Mouse (Mus musculus): ENCODE measurements around the gene Myrip. TPM values are rescaled to one million over a fixed set of nuclear protein-coding genes. Genes with fewer than 3 reads are reported as not detected.

Gene Myrip
- polyA plus RNA-seq, 1 experiment from 2014 or later = 3.6 TPM

DNA sequence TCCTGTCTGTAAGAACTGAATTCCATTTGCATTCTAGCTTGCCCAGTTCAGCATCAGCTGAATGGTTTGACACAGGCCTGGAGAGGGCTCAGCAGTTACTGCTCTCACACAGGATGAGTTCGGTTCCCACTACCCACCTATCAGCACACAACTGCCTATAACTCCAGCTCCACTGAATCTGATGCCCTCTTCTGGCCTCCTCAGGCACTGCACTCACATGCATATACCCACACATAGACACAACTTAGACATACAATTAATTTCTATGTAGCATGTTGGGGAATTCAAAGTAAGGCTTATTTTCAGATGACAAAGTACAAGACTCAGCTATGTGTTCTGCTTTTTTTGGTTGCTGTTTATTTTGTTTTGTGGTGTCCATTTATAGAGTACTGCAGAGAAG is 137.0 kb downstream of the Myrip start:
- Histone ChIP-seq H3K27me3 (no peaks in the 10 kb centered on the region), H3K4me2 (no peak overlapping the region), H3K4me3 (no peak overlapping the region), H3K4me1 (replicated peaks) (no peaks in the 10 kb centered on the region), H3K9me3 (no peaks in the 10 kb centered on the region), H3K27ac (replicated peaks) (no peak overlapping the region), H3K9ac (no peak overlapping the region), H3K36me3 (no peaks in the 10 kb centered on the region)
- 93% methylated on average over 1 of the region's 1 CpGs for WGBS
- no peak for ATAC-seq (ENCODE audit: low read depth)

GRCm38 (mm10) chr9:120438781-120439180 is 137.5 kb downstream of the Myrip start:
- Histone ChIP-seq H3K4me3 (no peak overlapping the region), H3K36me3 (no peaks in the 10 kb centered on the region), H3K27me3 (no peaks in the 10 kb centered on the region), H3K27ac (replicated peaks) (no peak overlapping the region), H3K9me3 (no peaks in the 10 kb centered on the region), H3K4me2 (no peak overlapping the region), H3K4me1 (replicated peaks) (no peaks in the 10 kb centered on the region), H3K9ac (no peak overlapping the region)
- no peak for ATAC-seq (ENCODE audit: low read depth)
- 70% methylated on average over 1 of the region's 1 CpGs for WGBS

DNA sequence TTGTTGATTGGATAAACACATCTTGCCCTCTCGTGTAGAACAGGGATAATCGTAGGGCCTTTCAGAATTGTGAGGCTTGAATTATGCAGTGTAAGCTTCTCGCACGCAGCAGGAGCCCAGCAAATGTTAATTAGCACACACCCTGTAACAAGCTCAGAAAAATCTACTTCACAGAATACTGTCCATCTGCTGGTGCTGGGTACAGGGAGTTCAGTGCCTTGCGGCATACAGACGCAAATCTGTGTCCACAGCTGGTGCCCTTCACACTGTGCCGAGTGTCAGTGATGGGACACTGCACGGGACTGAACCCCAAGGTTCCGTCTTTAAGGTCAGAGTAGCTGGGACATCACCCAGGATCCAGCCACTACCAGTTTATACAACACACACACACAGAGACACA is 143.3 kb downstream of the Myrip start:
- Histone ChIP-seq H3K9ac (no peak overlapping the region), H3K27me3 (no peaks in the 10 kb centered on the region), H3K9me3 (no peaks in the 10 kb centered on the region), H3K36me3 (no peaks in the 10 kb centered on the region), H3K4me2 (no peak overlapping the region), H3K4me1 (replicated peaks) (no peaks in the 10 kb centered on the region), H3K4me3 (no peak overlapping the region), H3K27ac (replicated peaks) (no peak overlapping the region)
- 70% methylated on average over 9 of the region's 9 CpGs for WGBS
- no peak for ATAC-seq (ENCODE audit: low read depth)

GRCm38 (mm10) chr9:120449696-120450329 is 148.5 kb downstream of the Myrip start:
- Histone ChIP-seq H3K9ac (no peak overlapping the region), H3K4me1 (replicated peaks) (no peaks in the 10 kb centered on the region), H3K36me3 (no peaks in the 10 kb centered on the region), H3K9me3 (no peaks in the 10 kb centered on the region), H3K27me3 (no peaks in the 10 kb centered on the region), H3K27ac (replicated peaks) (no peak overlapping the region), H3K4me2 (no peak overlapping the region), H3K4me3 (no peak overlapping the region)
- no peak for ATAC-seq (ENCODE audit: low read depth)
- WGBS = 91% methylated on average over 6 of the region's 6 CpGs

DNA sequence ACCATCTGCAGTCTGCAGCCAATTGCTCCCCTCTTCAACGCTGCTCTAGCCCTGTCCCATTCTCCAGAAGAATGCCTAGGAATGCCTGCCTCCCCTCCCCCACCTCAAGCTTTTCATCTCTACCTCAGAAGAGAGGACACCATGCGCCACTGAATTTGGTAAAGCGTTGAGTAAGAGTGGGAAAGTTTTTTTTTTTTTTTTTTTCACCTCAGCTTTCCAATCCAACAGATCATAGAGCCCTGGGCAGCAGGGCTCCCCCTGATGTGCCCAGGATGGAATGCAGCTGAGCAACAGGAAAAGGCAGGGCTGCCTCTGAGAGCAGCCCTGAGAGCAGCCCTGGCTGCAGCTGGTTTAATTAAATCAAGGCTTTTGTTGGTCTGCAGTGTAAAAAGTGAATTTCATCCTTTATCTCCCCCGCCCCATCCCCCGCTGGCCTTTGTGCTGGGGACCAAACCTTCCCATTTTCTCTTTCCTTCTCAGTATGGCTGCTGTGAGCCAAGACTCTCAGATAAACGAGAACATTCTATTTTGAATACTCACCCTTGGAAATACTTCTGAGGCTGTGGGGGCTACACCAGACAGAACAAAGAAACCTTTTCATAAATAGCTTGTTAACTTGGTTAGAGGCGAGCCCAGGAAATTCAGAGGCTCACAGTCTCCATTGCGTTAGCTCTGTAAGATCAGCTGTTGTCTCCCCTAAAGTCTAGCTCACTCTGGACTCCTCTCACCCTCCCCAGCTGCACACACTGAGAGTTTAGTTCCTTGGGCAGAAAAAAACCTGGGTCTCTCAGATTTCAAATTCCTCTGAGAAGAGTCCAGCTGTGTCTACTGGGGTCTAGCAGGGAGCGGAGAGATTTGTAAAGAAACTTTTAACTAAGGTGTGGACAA is 154.7 kb downstream of the Myrip start:
- Histone ChIP-seq H3K4me3 (no peak overlapping the region), H3K4me1 (replicated peaks) (peaks cover 14% of the 10 kb centered on the region), H3K36me3 (no peaks in the 10 kb centered on the region), H3K9me3 (no peaks in the 10 kb centered on the region), H3K4me2 (no peak overlapping the region), H3K9ac (no peak overlapping the region), H3K27ac (replicated peaks) (peak overlapping the region; percentile 69), H3K27me3 (no peaks in the 10 kb centered on the region)
- peak; percentile 76 for ATAC-seq (ENCODE audit: low read depth)
- WGBS = 20% methylated on average over 9 of the region's 9 CpGs

- H3K9me3 ChIP-seq = no peaks in the 10 kb centered on the region
- H3K9ac ChIP-seq = no peak overlapping the region
- no peak for ATAC-seq (ENCODE audit: low read depth)
- H3K4me2 ChIP-seq = no peak overlapping the region
- no peaks in the 10 kb centered on the region for H3K27me3 ChIP-seq
- no peak overlapping the region for H3K27ac ChIP-seq (replicated peaks)
- no peak overlapping the region for H3K4me3 ChIP-seq
- no peaks in the 10 kb centered on the region for H3K36me3 ChIP-seq
- WGBS = 95% methylated on average over 1 of the region's 1 CpGs
- no peaks in the 10 kb centered on the region for H3K4me1 ChIP-seq (replicated peaks)
Measured at GRCm38 (mm10) chr9:120470431-120470830, 169.1 kb downstream of the Myrip start.

DNA sequence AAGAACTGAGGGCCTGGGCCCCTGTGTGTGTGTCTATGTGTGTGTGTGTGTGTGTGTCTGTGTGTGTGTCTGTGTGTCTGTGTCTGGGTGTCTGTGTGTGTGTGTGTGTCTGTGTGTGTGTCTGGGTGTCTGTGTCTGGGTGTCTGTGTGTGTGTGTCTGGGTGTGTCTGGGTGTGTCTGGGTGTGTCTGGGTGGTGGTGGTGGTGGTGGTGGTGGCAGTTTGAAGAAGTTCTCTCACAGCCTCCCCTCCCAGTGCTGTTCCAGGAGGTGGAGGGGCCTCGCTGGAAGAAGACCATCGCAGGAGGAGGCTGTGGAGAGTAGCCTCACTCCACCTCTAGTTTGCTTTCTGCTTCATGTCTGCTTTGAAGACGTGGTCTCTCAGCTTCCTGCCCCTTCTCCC is 180.3 kb downstream of the Myrip start:
- WGBS = 86% methylated on average over 3 of the region's 3 CpGs
- no peaks in the 10 kb centered on the region for H3K27me3 ChIP-seq
- no peak overlapping the region for H3K4me3 ChIP-seq
- no peak overlapping the region for H3K4me2 ChIP-seq
- no peaks in the 10 kb centered on the region for H3K9me3 ChIP-seq
- H3K36me3 ChIP-seq = no peaks in the 10 kb centered on the region
- no peak for ATAC-seq (ENCODE audit: low read depth)
- no peak overlapping the region for H3K27ac ChIP-seq (replicated peaks)
- peaks cover 10% of the 10 kb centered on the region for H3K4me1 ChIP-seq (replicated peaks)
- H3K9ac ChIP-seq = no peak overlapping the region

DNA sequence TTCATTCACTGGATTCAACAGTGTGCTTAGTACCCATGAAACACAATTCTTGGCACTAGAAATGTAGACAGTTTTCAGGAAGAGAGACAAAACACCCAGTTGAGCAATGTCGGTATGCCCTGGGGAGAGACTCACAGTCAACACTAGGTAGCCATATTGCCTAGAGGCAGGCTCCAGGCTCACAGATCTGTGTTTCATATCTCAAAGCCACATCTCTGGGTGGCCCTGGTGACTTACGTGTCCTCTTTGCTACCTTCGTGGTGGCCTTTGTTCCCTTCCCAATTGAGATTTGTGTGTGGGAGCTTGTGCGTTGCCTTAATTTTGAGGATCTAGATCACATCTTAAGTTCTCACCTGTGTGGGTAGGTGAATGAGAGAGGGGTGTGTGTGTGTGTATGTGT is 181.1 kb downstream of the Myrip start:
- WGBS = 96% methylated on average over 4 of the region's 4 CpGs
- no peak for ATAC-seq (ENCODE audit: low read depth)
- Histone ChIP-seq H3K4me3 (no peak overlapping the region), H3K9me3 (no peaks in the 10 kb centered on the region), H3K27me3 (no peaks in the 10 kb centered on the region), H3K4me1 (replicated peaks) (peaks cover 10% of the 10 kb centered on the region), H3K36me3 (no peaks in the 10 kb centered on the region), H3K4me2 (no peak overlapping the region), H3K27ac (replicated peaks) (no peak overlapping the region), H3K9ac (no peak overlapping the region)

- no peak for ATAC-seq (ENCODE audit: low read depth)
- Histone ChIP-seq H3K36me3 (no peaks in the 10 kb centered on the region), H3K4me2 (no peak overlapping the region), H3K4me3 (no peak overlapping the region), H3K27ac (replicated peaks) (no peak overlapping the region), H3K9me3 (no peaks in the 10 kb centered on the region), H3K27me3 (no peaks in the 10 kb centered on the region), H3K9ac (no peak overlapping the region), H3K4me1 (replicated peaks) (peaks cover 7% of the 10 kb centered on the region)
- WGBS = 74% methylated on average over 8 of the region's 8 CpGs
Measured at GRCm38 (mm10) chr9:120483101-120483500, 181.8 kb downstream of the Myrip start.

DNA sequence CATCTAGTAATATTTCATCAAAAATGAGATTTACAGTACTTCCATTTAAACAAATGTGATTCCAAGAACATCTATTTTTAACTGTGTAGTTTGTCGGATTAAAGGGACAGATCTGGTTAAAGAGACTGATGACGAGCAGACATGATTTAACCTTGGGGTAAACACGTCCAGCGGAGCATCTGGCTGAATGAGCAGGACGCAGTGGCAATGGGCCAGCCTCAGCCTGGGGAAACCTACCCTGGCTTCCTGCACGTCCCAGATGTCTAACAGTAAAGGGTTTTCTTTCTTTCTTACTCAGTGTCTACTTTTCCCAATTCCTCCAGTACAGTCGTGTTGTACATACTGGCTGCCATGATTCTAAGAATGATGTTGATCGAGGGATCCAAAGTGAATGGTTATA is 185.8 kb downstream of the Myrip start:
- H3K9ac ChIP-seq = no peak overlapping the region
- no peak for ATAC-seq (ENCODE audit: low read depth)
- no peaks in the 10 kb centered on the region for H3K27me3 ChIP-seq
- H3K9me3 ChIP-seq = no peaks in the 10 kb centered on the region
- H3K36me3 ChIP-seq = no peaks in the 10 kb centered on the region
- no peak overlapping the region for H3K4me3 ChIP-seq
- peaks cover 4% of the 10 kb centered on the region for H3K4me1 ChIP-seq (replicated peaks)
- H3K27ac ChIP-seq (replicated peaks) = no peak overlapping the region
- H3K4me2 ChIP-seq = no peak overlapping the region
- WGBS = 81% methylated on average over 8 of the region's 8 CpGs

- Histone ChIP-seq H3K9me3 (no peaks in the 10 kb centered on the region), H3K4me3 (peak overlapping the region; percentile 97), H3K4me2 (peak overlapping the region; percentile 91), H3K27me3 (no peaks in the 10 kb centered on the region), H3K4me1 (replicated peaks) (peaks cover 22% of the 10 kb centered on the region), H3K36me3 (peaks cover 27% of the 10 kb centered on the region), H3K9ac (no peak overlapping the region), H3K27ac (replicated peaks) (no peak overlapping the region)
- no peak for ATAC-seq (ENCODE audit: low read depth)
- WGBS = 81% methylated on average over 3 of the region's 3 CpGs
Measured at GRCm38 (mm10) chr9:120491509-120491908, 190.2 kb downstream of the Myrip start.

DNA sequence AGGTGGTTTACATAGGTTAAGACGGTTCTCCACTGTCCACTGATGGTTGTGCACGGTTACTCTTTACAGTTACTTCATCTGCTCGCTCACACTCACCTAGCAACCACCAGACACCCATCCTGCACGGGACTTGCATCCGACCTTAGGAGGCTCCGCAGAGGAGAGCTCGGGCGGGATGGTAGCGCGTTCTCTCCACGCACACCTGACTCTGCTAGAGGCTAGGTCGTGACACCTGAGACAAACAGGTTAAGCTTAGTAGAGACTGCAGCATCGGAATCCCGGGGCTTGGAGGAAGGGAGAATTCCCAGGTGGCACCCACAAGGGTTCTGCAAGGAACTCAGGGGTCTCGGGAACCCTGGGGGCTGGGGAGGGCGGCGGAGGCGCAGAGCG is 190.7 kb downstream of the Myrip start, which contains the start of gene Eif1b:
Eif1b (plus strand) TSS at position 223 of the 390 bp plus-strand sequence.
- peak within 1 kb of the TSS; percentile 100 for H3K9ac ChIP-seq
- H3K4me1 ChIP-seq (replicated peaks) = peaks cover 22% of the 10 kb centered on the region
- H3K36me3 ChIP-seq = peaks cover 28% of the 10 kb centered on the region
- H3K4me2 ChIP-seq = peak within 1 kb of the TSS; percentile 91
- no peaks in the 10 kb centered on the region for H3K27me3 ChIP-seq
- 3% methylated on average over 19 of the region's 19 CpGs for WGBS
- no peaks in the 10 kb centered on the region for H3K9me3 ChIP-seq
- H3K4me3 ChIP-seq = peak within 1 kb of the TSS; percentile 97
- peak within 1 kb of the TSS; percentile 94 for H3K27ac ChIP-seq (replicated peaks)
- peak; percentile 52 for ATAC-seq (ENCODE audit: low read depth)
